Mouse (Mus musculus): Measurements from ENCODE around the gene Hcn4. TPM values are rescaled to one million over a fixed set of nuclear protein-coding genes. Genes with fewer than 3 reads are reported as not detected.
A peak's percentile ranks its signal among the peaks of the same experiment; 100 is the strongest.

Hcn4 gene
- total RNA-seq, 2 experiments from 2014 or later: 0.66 to 1.3 TPM

- DNase-seq: no peak
Observed at GRCm38 (mm10) chr9:58847676-58848075, 24.5 kb downstream of the Hcn4 start.

GRCm38 (mm10) chr9:58849576-58850315, 26.5 kb downstream of the Hcn4 start:
- DNase-seq: no peak

GRCm38 (mm10) chr9:58854931-58855330, 31.7 kb downstream of the Hcn4 start:
- no peak for DNase-seq

GRCm38 (mm10) chr9:58859080-58859635, 35.9 kb downstream of the Hcn4 start:
- no peak for DNase-seq

GRCm38 (mm10) chr9:58863826-58864225, 40.6 kb downstream of the Hcn4 start:
- no peak for DNase-seq

GRCm38 (mm10) chr9:58871141-58871540, 47.9 kb downstream of the Hcn4 start:
- no peak for DNase-seq

GRCm38 (mm10) chr9:58873541-58874324, 50.5 kb downstream of the Hcn4 start:
- peak; percentile 70 for DNase-seq

- no peak for DNase-seq
Observed at GRCm38 (mm10) chr9:58874354-58874753, 51.1 kb downstream of the Hcn4 start.

- DNase-seq: no peak
Observed at GRCm38 (mm10) chr9:58875439-58875838, 52.2 kb downstream of the Hcn4 start.

GRCm38 (mm10) chr9:58876946-58877625, 53.9 kb downstream of the Hcn4 start:
- DNase-seq: no peak

- no peak for DNase-seq
Observed at GRCm38 (mm10) chr9:58879836-58880235, 56.6 kb downstream of the Hcn4 start.

- peak; percentile 23 for DNase-seq
Observed at GRCm38 (mm10) chr9:58882686-58883085, 59.5 kb downstream of the Hcn4 start.

GRCm38 (mm10) chr9:58889782-58890448, 66.7 kb downstream of the Hcn4 start:
- no peak for DNase-seq

GRCm38 (mm10) chr9:58890893-58891292, 67.7 kb downstream of the Hcn4 start:
- no peak for DNase-seq

GRCm38 (mm10) chr9:58891840-58892640, 68.8 kb downstream of the Hcn4 start:
- DNase-seq: no peak

- DNase-seq: no peak
Observed at GRCm38 (mm10) chr9:58899602-58900001, 76.4 kb downstream of the Hcn4 start.

GRCm38 (mm10) chr9:58902869-58903585, 79.8 kb downstream of the Hcn4 start:
- peak; percentile 65 for DNase-seq

Data from adrenal gland, postnatal 10 days (tissue).